Mouse (Mus musculus): Measurements from ENCODE around the gene 1110008L16Rik. TPM values are rescaled to one million over a fixed set of nuclear protein-coding genes. Genes with fewer than 3 reads are reported as not detected.
"Not testable (repeated sequence)": the region's sequence is repeated elsewhere in the genome, so short reads cannot be mapped to it uniquely, and the experiment has no call there.

1110008L16Rik gene
- total RNA-seq (2021) = 10 to 100 TPM in 1 of 2 experiments, 1 to 10 TPM in 1; 9.5 to 12.7 TPM

DNA sequence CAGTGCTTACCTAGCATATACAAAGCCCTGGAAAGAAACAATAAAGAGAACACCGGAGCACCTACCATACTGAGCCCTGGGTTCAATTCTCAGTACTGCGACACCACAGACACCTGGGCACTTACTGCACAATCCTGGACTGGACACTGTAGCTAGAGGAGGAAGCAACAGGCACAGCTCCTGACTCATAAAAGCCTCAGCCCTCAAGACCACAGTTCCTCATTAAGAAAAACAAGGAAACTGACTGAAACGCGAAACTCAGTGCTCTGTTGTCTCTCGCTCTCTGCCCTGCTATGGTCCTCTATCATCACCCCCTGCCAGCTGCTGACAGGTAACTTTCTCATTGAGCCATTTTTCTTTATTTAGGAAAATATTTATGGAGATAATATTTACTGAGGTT, at the start of gene 1110008L16Rik:
TSS of gene 1110008L16Rik (plus strand) at position 242 of the 400 bp plus-strand sequence.
- DNase-seq = no peak
- intact Hi-C loops (cut with DNase I) = no loop called here

DNA sequence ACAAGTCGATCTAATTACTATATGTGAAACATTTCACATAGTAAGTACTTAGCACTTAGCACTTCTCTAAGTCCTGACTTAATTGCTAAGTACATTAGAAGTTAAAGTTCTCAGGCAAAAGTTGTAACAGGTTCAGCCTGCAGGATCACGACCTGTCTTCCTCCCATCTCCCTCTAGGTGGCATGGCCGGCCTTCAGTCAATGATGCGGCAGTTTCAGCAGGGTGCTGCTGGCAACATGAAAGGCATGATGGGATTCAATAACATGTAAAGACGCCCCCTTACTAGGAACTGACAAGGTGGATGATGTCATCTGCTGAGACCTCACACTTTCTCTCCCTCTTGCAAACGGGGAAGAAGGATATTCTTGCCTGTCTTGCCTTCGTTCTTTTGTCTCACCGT, 37.4 kb upstream of the 1110008L16Rik start:
- intact Hi-C loops (cut with DNase I); DNase-seq: not testable (repeated sequence)

DNA sequence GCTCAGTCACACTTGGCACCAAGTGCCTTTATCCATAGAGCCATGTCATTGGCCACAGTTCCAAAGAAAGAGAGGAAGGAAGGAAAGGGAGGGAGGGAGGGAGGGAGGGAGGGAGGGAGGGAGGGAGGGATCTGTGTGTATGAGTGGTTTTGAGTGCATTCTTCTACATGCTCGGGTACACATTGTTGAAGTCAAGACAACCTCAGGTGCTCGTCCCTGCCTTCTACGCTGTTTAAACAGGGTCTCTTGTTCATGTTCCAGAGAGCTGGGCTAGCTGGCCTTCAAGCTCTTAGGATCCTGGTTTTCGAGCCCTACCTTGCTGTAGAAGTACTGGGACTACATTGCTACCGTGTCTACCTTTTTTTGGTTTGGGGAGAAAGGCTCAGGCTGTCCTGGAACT, 36.0 kb upstream of the 1110008L16Rik start:
- intact Hi-C loops (cut with DNase I); DNase-seq: not testable (repeated sequence)

DNA sequence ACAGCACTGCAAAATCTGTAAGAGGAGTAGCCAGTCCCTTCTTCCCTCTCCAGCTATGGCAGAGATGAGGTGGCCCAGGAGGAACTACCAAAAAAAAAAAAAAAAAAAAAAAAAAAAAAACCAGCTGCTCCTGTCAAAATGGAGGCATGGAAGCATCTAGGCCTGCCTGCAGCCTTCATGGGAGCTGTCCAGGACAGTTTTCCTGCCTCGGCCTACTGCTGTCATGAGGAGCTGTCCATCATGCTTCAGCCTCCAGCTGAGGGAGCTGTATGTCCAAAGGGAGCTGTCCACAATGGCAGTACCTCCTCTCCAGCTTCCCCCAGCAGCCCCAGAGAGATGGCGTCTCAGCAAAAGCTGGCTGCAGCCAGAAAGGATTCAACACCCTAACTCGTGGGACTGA, 27.1 kb upstream of the 1110008L16Rik start:
- DNase-seq = no peak
- intact Hi-C loops (cut with DNase I) = no loop called here

DNA sequence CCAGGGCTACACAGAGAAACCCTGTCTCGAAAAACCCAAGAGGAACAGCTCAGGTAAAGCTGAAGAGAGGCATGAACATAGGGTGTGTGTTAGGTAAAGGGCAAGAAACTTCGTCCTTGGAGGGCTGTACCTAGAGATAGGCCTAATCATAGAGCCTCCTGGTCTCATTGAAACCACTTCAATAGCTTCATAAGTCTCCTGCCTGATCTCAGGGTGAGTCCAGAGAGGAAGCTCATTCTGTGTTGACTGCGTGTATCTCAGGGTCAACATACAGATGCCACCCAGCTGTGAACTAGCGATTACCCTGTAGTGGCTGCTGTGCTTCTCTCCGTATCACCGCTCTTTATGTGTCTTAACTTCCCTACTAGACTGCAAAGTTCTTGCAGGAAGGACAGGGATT, 21.8 kb upstream of the 1110008L16Rik start:
- intact Hi-C loops (cut with DNase I); DNase-seq: not testable (repeated sequence)

DNA sequence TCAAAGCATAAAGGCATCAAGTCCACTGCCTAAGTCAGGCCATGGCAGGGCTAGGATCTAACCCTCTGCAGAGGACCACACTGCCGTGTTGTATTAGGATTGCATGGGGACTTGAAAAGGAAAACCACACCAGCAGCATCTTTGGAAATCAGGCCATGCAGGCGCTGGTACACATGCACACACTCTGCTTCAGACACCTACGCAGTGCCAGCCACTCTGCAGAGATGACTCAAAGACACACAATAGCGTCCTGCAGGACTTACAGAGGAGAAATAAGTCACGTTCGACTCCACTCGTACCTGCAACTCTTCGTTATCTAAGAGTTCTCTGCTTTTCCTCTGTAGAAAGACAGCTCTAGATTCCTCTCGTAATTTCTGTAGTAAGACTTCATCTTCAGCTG, 1.3 kb upstream of the 1110008L16Rik start:
- DNase-seq = no peak
- intact Hi-C loops (cut with DNase I) = no loop called here

DNA sequence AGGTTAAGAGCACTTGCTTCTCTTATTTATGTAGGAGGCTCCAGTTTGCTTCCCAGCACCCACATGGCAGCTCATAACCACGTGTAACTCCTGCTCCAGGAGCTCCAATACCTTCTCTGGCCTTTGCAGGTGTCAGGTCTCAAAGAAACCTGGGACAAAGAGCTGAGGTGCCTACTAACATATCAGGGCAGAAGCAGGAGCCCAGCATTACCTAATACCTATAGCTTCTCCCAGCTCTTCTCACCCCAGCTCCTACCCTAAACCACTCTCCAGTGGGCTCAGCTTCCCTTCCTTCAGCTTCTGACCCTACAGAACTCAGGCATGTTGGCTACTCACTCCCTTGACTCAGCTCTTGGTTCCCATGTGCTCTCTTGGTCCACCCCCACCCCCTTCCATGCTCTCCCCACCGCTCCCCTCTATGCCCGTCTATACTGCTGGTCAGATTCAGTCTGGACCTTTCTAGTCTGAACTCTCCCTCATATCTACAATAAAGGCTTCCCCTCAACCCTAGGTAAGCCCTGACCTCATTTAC, 1.5 kb downstream of the 1110008L16Rik start:
- DNase-seq = no peak
- intact Hi-C loops (cut with DNase I) = no loop called here

DNA sequence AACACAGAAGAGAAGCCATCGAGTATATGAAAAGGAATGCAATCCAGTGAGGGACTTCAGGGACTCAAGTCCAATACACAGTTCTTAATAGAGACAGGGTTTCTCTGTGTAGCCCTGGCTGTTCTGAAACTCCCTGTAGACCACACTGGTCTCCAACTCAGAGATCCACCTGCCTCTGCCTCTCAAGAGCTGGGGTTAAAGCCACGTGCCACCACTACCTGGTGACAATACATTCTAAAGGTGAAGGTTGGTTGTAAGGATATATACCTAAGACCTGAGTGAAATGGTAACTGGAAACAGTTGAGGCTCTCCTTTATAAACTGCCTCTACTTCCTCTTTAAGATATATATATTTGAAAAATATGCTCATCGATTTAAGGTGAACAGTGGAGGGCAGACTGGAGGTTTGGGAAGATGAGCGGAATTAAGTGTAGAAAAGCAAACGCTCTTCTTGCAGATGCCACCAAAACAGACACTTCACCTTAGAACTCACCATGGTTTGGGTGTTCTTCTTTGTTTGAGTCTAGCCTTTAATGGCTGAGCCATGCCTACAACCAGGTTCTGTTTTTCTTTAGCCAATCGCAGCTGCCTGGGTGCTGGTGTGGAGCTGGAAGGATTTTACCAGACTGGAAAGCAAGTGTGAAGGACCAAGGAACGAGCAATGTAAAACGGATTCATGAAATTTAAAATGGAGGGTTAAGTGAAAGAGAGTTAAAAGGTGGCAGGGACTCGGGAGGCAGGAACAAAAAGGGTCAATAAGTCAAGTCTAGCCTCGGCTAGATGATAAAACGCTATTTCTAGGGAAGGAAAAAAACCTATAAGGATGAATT, 2.3 kb downstream of the 1110008L16Rik start:
- intact Hi-C loops (cut with DNase I) = no loop called here

DNA sequence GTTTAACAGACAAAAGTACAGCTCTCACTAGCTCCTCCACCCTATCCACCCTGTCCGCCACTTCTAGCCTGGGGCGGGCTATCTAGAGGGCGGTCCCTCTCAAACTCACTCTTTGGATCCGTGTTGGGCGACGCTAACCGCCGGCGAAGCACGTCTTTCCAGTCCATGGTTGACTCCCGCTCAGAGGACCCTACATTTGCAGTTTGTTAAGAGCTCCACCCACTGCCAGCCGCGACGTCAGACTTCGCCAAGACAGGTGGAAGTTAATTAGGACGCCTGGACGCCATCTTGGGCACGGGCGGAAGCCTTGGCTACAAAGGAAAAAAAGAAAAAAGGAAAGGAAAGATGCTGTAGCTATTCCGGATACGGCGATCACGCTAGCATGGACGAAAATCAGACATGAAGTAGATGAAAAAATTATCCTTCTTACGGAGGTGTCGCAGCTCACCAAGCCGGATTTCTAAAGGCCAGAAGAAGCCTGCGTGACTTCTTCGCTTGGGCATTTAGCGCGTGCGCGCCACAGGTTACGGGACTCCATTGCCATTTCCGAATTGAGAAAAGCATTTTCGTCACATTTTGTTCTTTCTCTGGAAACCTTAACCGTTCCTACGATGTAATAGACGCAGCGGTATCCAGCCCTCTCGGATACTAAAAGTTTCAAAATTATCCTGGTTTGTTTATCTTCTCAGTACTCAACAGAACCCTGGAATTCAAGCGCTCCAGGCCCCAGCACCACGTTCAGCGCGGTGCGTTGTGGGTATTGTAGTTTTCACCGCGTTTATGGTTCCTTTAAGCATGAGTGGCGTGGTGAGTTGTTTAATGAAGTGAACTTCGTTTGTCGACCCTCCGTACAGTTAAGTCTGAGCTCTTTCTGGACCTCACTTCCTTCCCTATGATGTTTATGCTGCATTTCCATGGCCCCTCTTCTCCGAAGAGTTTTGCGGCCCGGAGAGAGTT, 3.4 kb downstream of the 1110008L16Rik start, which contains the start of gene Ppp2r3c:
TSS of gene Ppp2r3c (minus strand) at position 514 of the 957 bp plus-strand sequence.
- intact Hi-C loops (cut with DNase I) = no loop called here

More for the DNA sequence above, 2.3 kb downstream of the 1110008L16Rik start:
- DNase-seq = no peak

DNA sequence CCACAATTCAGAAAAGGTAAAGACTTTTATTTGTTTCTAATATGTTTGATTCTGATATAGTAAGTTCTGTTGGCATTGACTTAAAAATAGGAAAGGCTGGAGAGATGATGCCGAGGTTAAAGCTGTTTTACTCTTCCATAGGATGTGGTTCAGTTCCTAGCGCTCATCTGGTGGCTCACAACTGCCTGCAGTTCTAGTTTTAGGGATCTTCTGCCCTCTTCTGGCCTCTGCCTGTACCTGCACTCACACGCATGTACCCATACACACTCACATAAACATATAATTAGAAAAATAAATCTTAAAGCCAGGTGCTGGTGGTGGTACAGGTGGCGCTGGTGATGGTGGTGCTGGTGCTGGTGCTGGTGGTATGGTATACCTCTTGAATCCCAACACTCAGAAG, 7.0 kb downstream of the 1110008L16Rik start:
- DNase-seq = no peak
- intact Hi-C loops (cut with DNase I) = no loop called here

More for the DNA sequence above, 3.4 kb downstream of the 1110008L16Rik start, which contains the start of gene Ppp2r3c:
- peak; percentile 92 for DNase-seq

DNA sequence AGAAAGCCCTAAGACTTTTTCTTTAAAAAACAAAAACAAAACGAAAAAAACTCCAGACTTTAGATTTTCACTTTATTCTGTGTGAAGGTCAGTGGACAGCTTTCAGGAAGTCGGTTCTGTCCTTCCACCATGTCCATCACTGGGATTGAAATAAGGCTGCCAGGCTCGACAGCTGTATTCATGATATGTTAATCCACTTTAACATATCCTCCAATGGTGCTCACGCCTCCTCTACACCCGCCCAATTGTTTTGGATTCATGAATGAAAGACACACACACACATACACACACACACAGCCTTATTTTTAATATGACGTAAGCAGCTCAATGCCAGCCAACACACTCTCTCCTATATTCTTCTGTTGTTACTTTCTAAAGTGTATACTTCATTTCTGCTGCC, 8.2 kb downstream of the 1110008L16Rik start:
- no peak for DNase-seq
- intact Hi-C loops (cut with DNase I) = no loop called here

DNA sequence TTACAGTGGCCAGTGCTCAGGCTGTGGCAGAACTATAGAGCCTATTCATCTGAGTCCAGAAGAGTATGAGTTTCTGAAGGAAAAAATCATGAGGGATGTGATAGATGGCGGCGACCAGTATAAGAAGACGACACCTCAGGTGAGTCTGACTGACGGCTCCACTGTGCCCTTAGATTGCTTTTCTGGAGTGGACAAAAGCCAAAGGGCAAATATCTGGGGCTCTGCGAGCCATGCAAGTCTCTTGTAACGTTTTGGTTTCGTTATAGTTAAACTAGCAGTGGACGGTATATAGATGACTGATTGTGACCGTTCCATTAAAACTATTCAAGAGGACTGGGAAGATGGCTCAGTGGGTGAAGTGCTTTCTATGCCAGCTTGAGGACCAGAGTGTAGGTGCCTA, 9.4 kb downstream of the 1110008L16Rik start:
- no peak for DNase-seq
- intact Hi-C loops (cut with DNase I) = no loop called here

DNA sequence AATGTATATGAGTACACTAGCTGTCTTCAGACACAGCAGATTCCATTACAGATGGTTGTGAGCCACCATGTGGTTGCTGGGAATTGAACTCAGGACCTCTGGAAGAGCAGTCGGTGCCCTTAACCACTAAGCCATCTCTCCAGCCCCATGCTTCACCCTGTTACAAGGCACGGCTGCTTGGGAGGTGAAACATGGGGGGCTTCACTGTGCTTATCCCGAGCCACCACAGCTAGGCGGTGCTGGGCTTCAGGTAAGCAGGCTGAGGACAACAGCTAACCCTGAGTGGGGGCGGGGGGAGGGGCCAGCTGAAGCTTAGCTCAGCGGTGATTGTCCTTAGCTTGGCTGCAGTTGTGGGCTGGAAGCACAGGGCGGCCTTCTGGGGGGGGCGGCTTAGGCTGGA, 10.1 kb downstream of the 1110008L16Rik start:
- intact Hi-C loops (cut with DNase I) = no loop called here
- DNase-seq = no peak

DNA sequence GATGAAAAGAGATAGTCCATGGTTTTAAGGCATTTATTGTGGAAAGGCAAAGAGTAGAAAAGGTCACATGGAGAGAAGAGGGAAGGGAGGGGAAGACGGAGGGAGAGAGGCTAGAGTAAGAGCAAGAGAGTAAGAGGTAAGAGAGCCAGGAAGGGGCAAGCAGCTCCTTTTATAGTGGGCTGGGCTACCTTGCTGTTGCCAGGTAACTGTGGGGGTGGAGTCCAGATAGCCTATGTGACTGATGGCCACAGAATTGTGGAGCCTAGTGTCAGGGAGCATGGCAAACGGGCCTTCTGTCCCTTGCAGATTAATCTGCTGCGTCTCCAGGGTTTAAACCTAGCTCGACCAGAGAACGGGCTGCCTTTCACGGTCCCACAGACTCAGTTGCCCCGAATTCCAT, 12.5 kb downstream of the 1110008L16Rik start:
- no peak for DNase-seq
- intact Hi-C loops (cut with DNase I) = loop anchor here (10.0 kb wide), 2 partner anchors 83 to 523 kb away; partner anchors contain the start of gene Brms1l

DNA sequence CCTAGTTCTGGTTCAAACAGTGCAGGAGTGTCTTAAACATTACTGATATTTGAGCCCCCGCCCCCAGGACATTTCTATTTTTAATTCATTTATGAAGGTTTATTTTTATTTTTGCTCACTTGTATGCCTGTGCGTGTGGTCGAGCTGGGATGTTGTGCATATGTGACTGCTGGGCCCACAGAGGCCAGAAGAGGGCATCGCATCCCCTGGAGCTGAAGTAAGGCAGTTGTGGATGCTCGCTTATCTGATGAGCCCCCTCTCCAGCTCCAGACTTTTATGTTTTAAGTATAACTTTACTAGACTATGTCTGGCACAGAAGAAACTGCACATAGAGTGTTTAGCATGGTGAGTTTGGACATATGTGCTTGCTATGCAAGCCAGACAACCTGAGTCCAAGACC, 14.5 kb downstream of the 1110008L16Rik start:
- DNase-seq = no peak
- intact Hi-C loops (cut with DNase I) = loop anchor here (2.0 to 10.0 kb wide), 3 partner anchors 81 to 521 kb away; partner anchors contain the start of gene Brms1l

DNA sequence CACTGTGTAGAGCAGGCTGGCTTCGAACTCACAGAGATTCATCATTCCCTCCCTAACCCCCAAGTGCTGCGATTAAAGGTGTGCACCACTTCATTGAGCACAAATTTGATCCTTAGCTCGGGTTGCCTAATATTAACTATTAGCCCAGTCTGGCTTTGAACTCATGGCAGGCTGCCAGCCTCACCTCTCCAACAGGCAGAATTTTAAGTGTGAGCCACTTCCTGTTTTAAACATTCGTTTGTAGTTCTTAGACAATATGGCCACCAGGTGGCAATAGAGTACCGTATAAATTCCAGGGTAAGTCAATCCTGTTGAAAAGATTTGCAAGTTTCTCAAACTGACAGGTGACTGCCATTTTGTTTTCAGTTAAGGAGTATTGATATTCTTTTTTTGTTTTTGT, 15.8 kb downstream of the 1110008L16Rik start:
- peak; percentile 67 for DNase-seq
- intact Hi-C loops (cut with DNase I) = loop anchor here (2.0 to 10.0 kb wide), 3 partner anchors 80 to 520 kb away; partner anchors contain the start of gene Brms1l

DNA sequence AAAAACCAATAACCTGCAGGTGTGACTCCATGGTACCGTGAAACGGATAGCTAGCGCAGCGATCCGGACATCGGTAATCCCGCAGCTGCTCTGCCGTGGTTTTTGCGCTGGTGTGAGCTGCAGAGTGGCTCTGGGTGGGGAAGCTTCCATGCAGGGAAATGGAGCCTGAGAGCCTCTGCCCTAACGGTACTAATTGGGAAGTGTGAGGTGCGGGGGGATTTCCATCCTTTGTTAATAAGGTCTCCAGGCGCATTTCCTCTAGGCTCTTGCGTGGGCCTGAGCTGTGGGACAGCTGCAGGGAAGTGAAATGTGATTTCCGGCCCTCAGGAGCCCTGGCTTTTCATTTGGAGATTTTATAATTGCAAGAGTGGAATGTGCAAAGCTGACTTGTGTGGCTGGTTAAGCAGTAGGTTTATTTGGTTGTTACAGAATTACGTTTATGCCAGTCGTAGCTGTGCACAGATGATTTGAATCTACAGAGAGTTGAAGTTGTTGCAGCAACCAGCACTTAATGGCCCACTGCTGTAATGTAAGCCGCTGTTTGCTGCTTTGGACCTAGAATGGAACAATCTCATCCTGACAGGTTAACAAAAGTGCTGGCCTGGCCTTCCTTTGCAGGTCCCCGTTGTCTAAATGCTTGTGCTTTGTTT, 22.4 kb downstream of the 1110008L16Rik start:
- DNase-seq = no peak
- intact Hi-C loops (cut with DNase I) = no loop called here

DNA sequence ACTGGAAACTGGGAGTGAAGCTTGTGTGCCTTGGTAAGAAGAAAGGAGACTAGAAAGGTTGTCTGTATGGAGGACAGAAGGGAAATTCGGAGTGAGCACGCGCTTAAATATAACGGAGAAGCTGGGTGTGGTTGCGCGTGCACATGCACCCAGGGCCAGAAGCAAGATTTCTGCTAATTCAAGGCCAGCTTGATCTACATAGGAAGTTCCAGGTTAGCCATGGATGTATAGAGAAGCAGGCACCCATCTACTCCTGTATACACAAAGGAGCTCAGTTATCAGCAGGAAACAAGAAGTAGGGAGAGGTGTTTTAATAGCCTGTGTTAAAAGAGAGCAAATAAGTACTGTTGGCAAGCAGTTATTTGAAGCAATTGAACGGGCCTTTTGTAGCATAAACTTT, 26.3 kb downstream of the 1110008L16Rik start:
- no peak for DNase-seq
- intact Hi-C loops (cut with DNase I) = no loop called here

DNA sequence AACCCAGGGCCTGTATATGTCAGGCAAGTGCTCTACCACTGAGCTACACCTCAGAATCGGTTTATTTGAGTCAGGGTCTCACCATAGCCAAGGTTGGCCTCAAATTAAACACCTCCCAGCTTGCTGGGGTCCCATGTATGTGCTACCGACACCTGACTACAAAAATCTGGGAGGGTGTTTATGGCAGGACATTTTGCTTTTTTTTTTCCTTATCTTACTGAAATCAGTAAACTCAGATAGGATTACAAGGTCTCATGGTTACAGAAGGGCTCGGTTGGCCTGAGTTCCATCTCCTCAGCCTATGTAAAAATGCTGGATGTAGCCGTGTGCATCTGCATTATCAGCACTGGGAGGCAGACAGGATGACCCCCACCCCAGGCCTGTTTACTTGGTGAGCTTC, 29.4 kb downstream of the 1110008L16Rik start:
- no peak for DNase-seq
- intact Hi-C loops (cut with DNase I) = no loop called here

DNA sequence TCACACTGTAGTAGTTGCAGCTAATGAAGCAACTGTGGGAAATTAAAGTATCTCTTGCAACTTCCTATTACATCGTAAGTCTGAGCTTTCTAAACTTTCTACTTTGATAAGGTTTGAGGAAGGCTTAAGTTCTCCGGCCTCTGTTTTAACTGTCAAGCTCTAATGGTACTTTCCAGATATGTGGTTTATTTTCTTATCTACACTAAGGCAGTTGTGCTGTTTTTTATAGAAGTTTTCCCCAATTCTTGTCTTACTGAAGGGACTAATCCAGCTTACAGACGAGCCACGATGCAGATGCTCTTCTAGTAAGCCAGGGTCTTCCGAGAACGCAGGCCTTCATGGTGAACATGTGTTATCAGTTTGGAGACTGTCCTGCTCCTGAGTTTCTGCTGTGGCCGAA, 30.0 kb downstream of the 1110008L16Rik start:
- intact Hi-C loops (cut with DNase I) = no loop called here
- DNase-seq = no peak
